Mouse (Mus musculus) heart, postnatal 10 days (tissue): ENCODE measurements around the gene Dxo. TPM values are rescaled to one million over a fixed set of nuclear protein-coding genes. Genes with fewer than 3 reads are reported as not detected.
A peak's percentile ranks its signal among the peaks of the same experiment; 100 is the strongest.
"Not testable (repeated sequence)": the region's sequence is repeated elsewhere in the genome, so short reads cannot be mapped to it uniquely, and the experiment has no call there.

Experiments
- DNase-seq, 2 experiments: peaks; one replicate each; pipeline ENCODE4 v3.0.0; 2021
- intact Hi-C: fragments of 180-260 bp; cut with DNase I; formaldehyde crosslinking; loops from one replicate; pipeline ENCODE4 v1.15.1; 2025
- total RNA-seq, 2 experiments: library from RNA; stranded (reverse); gene quantifications; 2 replicates each; pipeline ENCODE4 v1.2.3; 2021

Dxo gene
- total RNA-seq, 2 experiments from 2014 or later = 16.9 to 20.5 TPM

DNA sequence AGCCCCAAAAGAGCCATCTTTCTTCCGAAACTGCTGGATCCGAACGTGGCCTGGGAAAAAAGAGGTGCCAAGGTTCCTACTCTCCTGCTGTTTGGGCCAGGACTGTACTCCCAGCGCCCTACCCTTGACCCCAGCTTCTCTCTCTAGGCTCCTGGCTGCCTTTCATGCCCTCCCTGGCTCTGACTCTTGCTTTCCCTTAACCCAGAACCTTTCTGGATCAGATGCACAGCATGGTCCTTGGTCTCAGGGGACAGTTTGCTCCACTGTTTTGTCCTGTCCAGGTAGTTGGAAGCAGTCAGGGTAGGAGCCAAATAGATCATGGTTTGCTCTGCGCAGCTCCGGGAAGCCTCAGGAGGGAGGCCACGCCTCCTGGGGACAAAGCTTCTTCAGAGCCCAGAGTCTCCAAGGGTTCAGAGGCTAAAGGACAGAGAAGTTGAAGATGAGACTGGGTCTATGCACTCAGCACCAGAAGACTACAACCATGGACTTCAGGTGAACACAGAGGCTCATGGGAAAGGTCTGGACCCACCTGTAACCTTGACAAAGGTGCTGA lies 21.9 kb upstream of the Dxo start:
- intact Hi-C loops = loop anchor here (5.0 kb wide), 1 partner anchor 163 kb away; no protein-coding TSS in a partner anchor
- DNase-seq = no peak

- DNase-seq, intact Hi-C loops: not testable (repeated sequence)
Measured at GRCm38 (mm10) chr17:34830776-34831175, 6.0 kb upstream of the Dxo start.

DNA sequence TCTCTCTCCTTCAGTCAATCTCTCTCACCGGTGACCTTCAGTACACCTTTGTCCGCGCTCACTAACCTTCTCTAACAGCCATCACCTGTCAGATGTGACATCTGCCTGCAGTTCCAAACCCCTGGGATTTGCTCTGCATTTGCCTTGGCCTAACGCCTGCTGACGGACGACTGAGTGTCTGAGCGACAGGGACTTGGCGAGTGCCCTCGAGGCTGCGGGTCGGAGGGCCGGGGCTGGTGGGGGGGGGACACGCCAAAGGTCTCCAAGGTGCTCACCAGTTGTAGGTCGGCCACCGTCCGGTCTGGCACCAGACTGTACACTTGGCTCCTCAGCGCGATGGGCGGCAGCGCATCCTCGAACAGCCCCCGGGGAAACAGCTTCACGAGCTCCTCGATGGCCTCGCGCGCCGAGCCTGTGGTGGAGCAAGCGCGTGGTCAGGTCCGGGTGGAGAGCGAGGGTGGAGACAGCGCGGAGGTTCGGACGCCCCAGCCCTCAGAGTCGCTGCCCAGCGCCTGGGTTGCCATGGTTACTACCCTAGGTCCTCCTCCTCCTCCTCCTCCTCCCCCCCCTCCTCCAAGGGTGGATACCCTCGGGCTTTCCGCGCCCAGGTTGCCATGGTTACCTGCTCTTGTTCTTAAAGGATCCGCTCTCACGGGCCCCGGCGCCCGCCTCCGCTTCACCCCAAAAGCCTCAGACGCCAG lies 514 bp upstream of the Dxo start:
- intact Hi-C loops = no loop called here
- peak in 1 of 2 experiments; percentile 23 for DNase-seq

DNA sequence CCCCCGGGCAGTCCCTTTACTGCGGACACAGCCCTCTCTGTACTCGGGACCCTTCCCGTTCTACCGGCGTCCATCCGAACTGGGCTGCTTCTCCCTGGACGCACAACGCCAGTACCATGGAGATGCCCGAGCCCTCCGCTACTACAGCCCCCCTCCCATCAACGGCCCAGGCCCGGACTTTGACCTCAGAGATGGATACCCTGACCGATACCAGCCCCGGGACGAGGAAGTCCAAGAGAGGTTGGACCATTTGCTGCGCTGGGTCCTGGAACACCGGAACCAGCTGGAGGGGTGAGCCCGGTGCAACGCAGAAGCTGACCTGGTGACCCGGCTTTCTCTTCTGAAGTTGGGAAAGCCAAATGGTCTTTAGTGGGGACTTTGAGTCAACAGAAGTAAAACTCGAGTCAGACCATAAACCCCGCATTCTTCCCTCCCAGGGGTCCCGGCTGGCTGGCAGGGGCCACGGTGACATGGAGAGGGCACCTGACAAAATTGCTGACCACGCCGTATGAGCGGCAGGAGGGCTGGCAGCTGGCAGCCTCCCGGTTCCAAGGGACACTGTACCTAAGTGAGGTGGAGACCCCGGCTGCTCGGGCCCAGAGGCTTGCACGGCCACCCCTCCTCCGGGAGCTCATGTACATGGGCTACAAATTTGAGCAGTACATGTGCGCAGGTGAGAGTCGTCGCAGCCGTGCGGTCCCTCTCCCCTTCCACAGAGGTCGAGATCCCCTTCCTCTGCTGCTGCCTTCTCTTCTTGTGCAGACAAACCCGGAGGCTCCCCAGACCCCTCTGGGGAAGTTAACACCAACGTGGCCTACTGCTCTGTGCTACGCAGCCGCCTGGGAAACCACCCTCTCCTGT lies 875 bp downstream of the Dxo start:
- intact Hi-C loops = no loop called here
- DNase-seq = peak in 1 of 2 experiments; percentile 14

GRCm38 (mm10) chr17:34838785-34839184 lies 2.0 kb downstream of the Dxo start:
- intact Hi-C loops = no loop called here
- no peak for DNase-seq

DNA sequence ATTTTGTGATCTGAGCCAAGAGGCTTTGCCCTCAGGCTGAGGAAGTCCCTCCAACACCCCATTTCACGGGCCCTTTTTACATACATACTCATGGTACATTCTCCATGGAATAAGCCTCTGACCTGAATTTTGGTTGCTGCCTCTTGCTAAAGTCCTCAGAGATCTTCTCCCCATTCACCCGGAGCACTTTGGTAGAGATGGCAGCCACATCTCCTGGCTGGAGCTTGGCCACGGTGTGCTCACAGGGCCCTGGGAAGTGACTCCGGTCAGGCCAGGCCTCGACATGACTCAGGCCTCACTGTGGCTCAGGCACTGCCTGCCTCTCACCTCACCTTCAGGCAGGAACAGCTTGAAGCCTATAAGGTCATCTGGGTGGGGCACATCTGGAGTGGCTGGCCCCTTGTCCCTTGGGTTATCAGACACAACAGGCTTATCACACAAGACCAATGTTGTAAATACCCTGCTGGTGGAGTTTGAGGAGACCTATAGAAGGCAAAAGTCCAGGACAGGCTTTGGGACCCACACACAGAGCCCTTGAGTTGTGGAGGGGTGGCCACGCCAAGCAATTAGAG lies 4.0 kb downstream of the Dxo start:
- intact Hi-C loops = loop anchor here (10.0 kb wide), 1 partner anchor 394 kb away; the partner anchor contains the start of genes Atp6v1g2 and Nfkbil1
- no peak for DNase-seq

DNA sequence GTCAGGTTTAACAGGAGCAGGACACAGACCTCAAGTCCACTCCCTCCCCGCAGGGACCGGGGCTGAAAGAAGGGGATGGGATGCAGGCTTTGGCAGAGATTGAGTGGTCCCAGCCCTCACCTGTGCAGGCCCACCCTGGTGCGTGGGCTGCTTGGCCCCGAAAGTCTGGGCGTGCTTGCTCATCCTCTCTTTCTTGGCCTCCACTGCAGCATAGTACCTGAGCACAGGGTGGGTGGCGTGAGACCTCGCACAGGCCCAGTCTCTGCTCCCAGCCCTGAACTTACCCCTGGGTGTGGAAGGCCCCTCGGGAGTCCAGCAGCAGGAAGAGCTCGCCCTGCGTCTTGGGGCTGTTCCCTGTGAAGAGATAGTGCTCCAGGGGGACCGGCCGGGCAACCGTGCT lies 8.1 kb downstream of the Dxo start:
- no peak for DNase-seq
- intact Hi-C loops = loop anchor here (10.0 kb wide), 1 partner anchor 390 kb away; the partner anchor contains the start of genes Atp6v1g2 and Nfkbil1

DNA sequence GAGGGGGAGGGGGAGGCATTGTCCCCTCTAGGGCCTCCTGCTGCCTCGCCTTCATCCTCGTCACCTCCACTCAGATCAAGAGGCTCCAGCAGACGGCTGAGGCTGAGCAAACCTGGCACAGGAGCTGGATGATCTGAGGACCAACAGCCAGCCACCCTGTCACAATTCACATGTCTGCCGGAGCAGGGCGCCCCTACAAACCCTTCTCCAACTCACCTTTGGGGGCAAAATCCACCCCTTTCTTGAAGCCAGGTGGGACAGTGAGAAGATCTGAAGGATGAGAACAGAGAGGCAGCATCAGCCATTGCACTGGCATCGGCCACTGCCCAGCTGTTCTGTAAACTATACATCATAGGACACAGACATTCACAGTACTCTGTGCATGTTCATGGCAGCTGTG lies 10.4 kb downstream of the Dxo start:
- intact Hi-C loops = loop anchor here (10.0 kb wide), 1 partner anchor 388 kb away; the partner anchor contains the start of genes Atp6v1g2 and Nfkbil1
- DNase-seq = no peak

GRCm38 (mm10) chr17:34847615-34848014 lies 10.8 kb downstream of the Dxo start:
- no peak for DNase-seq
- intact Hi-C loops = loop anchor here (10.0 kb wide), 1 partner anchor 387 kb away; the partner anchor contains the start of genes Atp6v1g2 and Nfkbil1

DNA sequence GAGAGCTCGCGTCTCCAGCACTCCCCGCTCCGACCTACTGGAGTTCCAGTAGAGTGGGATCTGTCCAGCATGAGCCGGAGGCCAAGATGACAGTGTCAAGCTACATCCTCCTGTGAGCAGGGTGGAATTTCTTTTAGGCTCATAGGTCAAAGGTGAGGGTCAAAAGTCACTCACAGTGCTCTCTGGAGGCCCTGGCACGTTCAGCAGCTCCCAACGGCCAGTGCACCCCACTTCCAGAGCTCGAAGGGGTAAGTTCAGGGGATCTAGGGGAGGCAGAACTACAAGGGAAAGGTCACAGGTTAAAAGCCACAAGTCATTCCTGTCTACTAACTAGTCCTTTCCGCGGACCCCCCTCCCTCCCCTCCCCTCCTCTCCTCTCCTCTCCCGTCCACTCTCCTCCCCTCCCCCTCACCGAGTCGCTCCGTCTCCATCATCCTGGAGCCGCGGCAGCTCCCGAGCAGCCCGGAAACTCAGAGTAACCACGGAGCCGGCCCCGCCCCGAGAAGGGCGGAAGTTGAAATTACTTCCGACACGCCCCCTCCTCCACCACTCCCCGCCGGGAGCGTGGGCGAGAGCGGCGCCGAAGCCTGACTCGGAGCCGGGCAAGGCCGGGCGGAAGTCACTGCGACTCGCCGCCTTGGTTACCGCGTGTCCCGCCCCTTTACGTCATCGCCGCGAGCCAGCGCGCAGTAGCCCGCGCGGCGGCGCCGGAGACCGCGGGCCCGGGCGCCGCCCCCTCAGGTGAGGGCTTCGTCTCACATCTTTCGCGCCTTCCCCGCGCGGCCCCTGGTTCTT lies 13.1 kb downstream of the Dxo start, which contains the start of the genes Skiv2l and Nelfe:
Gene Skiv2l (minus strand): TSS at position 489 of the 795 bp plus-strand sequence.
Gene Nelfe (plus strand): TSS at position 670 of the 795 bp plus-strand sequence.
- intact Hi-C loops = loop anchor here (10.0 kb wide), 1 partner anchor 385 kb away; the partner anchor contains the start of genes Atp6v1g2 and Nfkbil1
- DNase-seq = peak; percentile 98

GRCm38 (mm10) chr17:34850517-34851125 lies 13.8 kb downstream of the Dxo start:
- intact Hi-C loops = no loop called here

GRCm38 (mm10) chr17:34853511-34853910 lies 16.7 kb downstream of the Dxo start:
- intact Hi-C loops = no loop called here
- no peak for DNase-seq

More at GRCm38 (mm10) chr17:34850517-34851125, 13.8 kb downstream of the Dxo start:
- no peak for DNase-seq

GRCm38 (mm10) chr17:34854761-34855160 lies 17.9 kb downstream of the Dxo start:
- intact Hi-C loops = loop anchor here (5.0 kb wide), 1 partner anchor 128 kb away; the partner anchor contains the start of gene Lsm2
- no peak for DNase-seq

GRCm38 (mm10) chr17:34855825-34856224 lies 19.0 kb downstream of the Dxo start:
- intact Hi-C loops = loop anchor here (2.0 to 5.0 kb wide), 4 partner anchors 37 to 126 kb away; partner anchors contain the start of gene Lsm2
- DNase-seq = peak; percentile 46 to 74

DNA sequence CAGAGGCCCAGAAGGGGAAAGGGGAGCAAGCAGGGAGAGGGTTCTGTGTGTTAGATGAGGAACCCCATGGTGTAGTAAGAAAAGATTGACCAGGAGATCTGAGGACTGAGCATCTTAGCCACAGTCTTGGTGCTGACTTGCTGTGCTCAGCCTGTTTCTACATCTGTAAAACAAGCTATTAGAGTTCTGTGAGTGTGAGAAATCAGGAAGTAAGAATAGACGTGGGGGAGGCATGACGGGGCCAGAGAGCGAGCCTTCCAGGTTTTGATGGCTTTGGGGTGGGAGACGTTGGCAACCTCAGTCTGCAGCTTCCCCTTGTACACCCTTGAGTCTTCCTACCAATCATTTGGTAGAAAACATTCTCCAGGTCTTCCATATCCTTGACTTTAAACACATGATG lies 21.9 kb downstream of the Dxo start:
- intact Hi-C loops = loop anchor here (5.0 kb wide), 1 partner anchor 124 kb away; the partner anchor contains the start of gene Lsm2
- no peak for DNase-seq

GRCm38 (mm10) chr17:34860514-34860913 lies 23.7 kb downstream of the Dxo start:
- DNase-seq = no peak
- intact Hi-C loops = no loop called here

GRCm38 (mm10) chr17:34861704-34862415 lies 25.0 kb downstream of the Dxo start:
- intact Hi-C loops = no loop called here

GRCm38 (mm10) chr17:34862416-34863081 lies 25.7 kb downstream of the Dxo start, which contains the start of gene Cfb:
TSS of gene Cfb (minus strand) at chr17:34862518.
- intact Hi-C loops = no loop called here
- no peak for DNase-seq

More at GRCm38 (mm10) chr17:34861704-34862415, 25.0 kb downstream of the Dxo start:
- no peak for DNase-seq
